Mouse (Mus musculus): ENCODE measurements around the gene Phf3.

- TF ChIP-seq POLR2A (IDR thresholded peaks at IDR 0.05; ENCODE audit: insufficient read depth, low read depth, low read length) (no peak), CTCF (IDR thresholded peaks at IDR 0.05; ENCODE audit: insufficient read depth, low read depth, low read length) (no peak)
Observed at GRCm38 (mm10) chr1:30867786-30868185, 5.9 kb downstream of the Phf3 start.
